Mouse (Mus musculus) MEL (cell line): ENCODE data around the gene Gm10719.
"Not testable (repeated sequence)": the region's sequence is repeated elsewhere in the genome, so short reads cannot be mapped to it uniquely, and the experiment has no call there.

Experiments
- CTCF ChIP-seq, 3 experiments: IDR thresholded peaks in 2 of 3; conservative IDR thresholded peaks in 1 of 3; 2 replicates each; pipeline ENCODE4 v1.5.1; 2011 to 2012; ENCODE audit warnings: low read length in 3 of 3, low read depth in 2 of 3, mild to moderate bottlenecking in 2 of 3, improper control_type of control experiment in 1 of 3, inconsistent platforms in 1 of 3, mixed read lengths in 1 of 3, moderate library complexity in 1 of 3; ENCODE audit not compliant: control insufficient read depth in 1 of 3, insufficient read depth in 1 of 3, poor library complexity in 1 of 3, severe bottlenecking in 1 of 3
- E2F4 ChIP-seq: IDR thresholded peaks from 2 replicates; pipeline ENCODE4 v1.6.1; 2011; ENCODE audit warnings: low read depth, low read length, improper control_type of control experiment, borderline replicate concordance
- ELF1 ChIP-seq: IDR thresholded peaks from 2 replicates; pipeline ENCODE4 v1.6.1; 2014; ENCODE audit warnings: low read depth, mild to moderate bottlenecking, inconsistent platforms, low read length, improper control_type of control experiment, moderate library complexity
- GATA1 ChIP-seq: IDR thresholded peaks from 2 replicates; pipeline ENCODE4 v1.6.1; 2011; ENCODE audit warnings: low read depth, low read length, improper control_type of control experiment
- MAFK ChIP-seq: IDR thresholded peaks from 2 replicates; pipeline ENCODE4 v1.6.1; 2011; ENCODE audit warnings: low read depth, mild to moderate bottlenecking, low read length, improper control_type of control experiment, borderline replicate concordance
- MAX ChIP-seq: IDR thresholded peaks from 2 replicates; pipeline ENCODE4 v1.6.1; 2011; ENCODE audit warnings: low read length, improper control_type of control experiment
- MAZ ChIP-seq: IDR thresholded peaks from 2 replicates; pipeline ENCODE4 v1.6.1; 2012; ENCODE audit warnings: low read depth, mild to moderate bottlenecking, inconsistent platforms, low read length, improper control_type of control experiment
- POLR2A ChIP-seq, 2 experiments: IDR thresholded peaks; 2 replicates each; pipeline ENCODE4 v1.6.1; 2011 to 2012; ENCODE audit warnings: low read length in 2 of 2, mild to moderate bottlenecking in 2 of 2, control low read depth in 1 of 2, improper control_type of control experiment in 1 of 2, low read depth in 1 of 2, moderate library complexity in 1 of 2; ENCODE audit not compliant: control insufficient read depth in 1 of 2, insufficient read depth in 1 of 2, poor library complexity in 1 of 2
- RCOR1 ChIP-seq: IDR thresholded peaks from 2 replicates; pipeline ENCODE4 v1.6.1; 2012; ENCODE audit warnings: low read depth, mild to moderate bottlenecking, inconsistent platforms, low read length, improper control_type of control experiment
- USF1 ChIP-seq: IDR thresholded peaks from 2 replicates; pipeline ENCODE4 v1.6.1; 2014; ENCODE audit warnings: low read depth, mild to moderate bottlenecking, inconsistent platforms, low read length, improper control_type of control experiment, moderate library complexity

DNA sequence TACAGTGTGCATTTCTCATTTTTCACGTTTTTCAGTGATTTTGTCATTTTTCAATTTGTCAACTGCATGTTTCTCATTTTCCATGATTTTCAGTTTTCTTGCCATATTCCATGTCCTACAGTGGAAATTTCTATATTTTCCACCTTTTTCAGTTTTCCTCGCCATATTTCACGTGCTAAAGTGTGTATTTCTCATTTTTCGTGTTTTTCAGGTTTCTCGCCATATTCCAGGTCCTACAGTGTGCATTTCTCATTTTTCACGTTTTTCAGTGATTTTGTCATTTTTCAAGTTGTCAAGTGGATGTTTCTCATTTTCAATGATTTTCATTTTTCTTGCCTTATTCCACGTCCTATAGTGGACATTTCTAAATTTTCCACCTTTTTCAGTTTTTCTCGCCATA lies 19.4 kb downstream of the Gm10719 start, which contains the start of gene Gm10715:
- not testable (repeated sequence) for TF ChIP-seq GATA1; ELF1; MAZ; MAX; E2F4; POLR2A (IDR thresholded peaks at IDR 0.05; ENCODE audit: control insufficient read depth in 1 of 2, insufficient read depth in 1 of 2, low read depth in 1 of 2, low read length in 2 of 2, poor library complexity in 1 of 2); CTCF (IDR thresholded peaks at IDR 0.05 in 2 of 3, conservative IDR thresholded peaks at IDR 0.05 in 1 of 3; ENCODE audit: control insufficient read depth in 1 of 3, insufficient read depth in 1 of 3, low read depth in 2 of 3, low read length in 3 of 3, poor library complexity in 1 of 3, severe bottlenecking in 1 of 3); RCOR1; USF1; MAFK
